Mouse (Mus musculus) MEL (cell line): Measurements from ENCODE around the gene Clec16a. TPM values are rescaled to one million over a fixed set of nuclear protein-coding genes. Genes with fewer than 3 reads are reported as not detected.

Experiments
- DNase-seq: peaks from one replicate; pipeline ENCODE4 v3.0.0; 2011; ENCODE audit warnings: low read depth, low spot score
- H3K27ac ChIP-seq: 2 replicates; pipeline ENCODE4 v1.5.1; 2012; ENCODE audit warnings: low read depth, mild to moderate bottlenecking, control low read depth, low read length, moderate library complexity; ENCODE audit not compliant: control insufficient read depth
- H3K27me3 ChIP-seq, 2 experiments: fragments of 150-350 bp in 1 of 2; sonication (generic) in 1 of 2; 2 replicates each; pipeline ENCODE4 v1.6.1; 2012; ENCODE audit warnings: low read length in 2 of 2, mild to moderate bottlenecking in 2 of 2, improper control_type of control experiment in 1 of 2, moderate library complexity in 1 of 2; ENCODE audit not compliant: insufficient read depth in 2 of 2, control insufficient read depth in 1 of 2
- H3K36me3 ChIP-seq, 2 experiments: 2 replicates each; pipeline ENCODE4 v1.6.1; 2012 to 2014; ENCODE audit warnings: low read length in 2 of 2, improper control_type of control experiment in 1 of 2, inconsistent platforms in 1 of 2, mild to moderate bottlenecking in 1 of 2; ENCODE audit not compliant: insufficient read depth in 2 of 2, control insufficient read depth in 1 of 2
- H3K4me1 ChIP-seq, 2 experiments: fragments of 150-350 bp in 1 of 2; sonication (generic) in 1 of 2; 2 replicates each; pipeline ENCODE4 v1.6.1; 2012; ENCODE audit warnings: low read length in 2 of 2, improper control_type of control experiment in 1 of 2, mild to moderate bottlenecking in 1 of 2; ENCODE audit not compliant: insufficient read depth in 2 of 2, control insufficient read depth in 1 of 2
- H3K4me3 ChIP-seq, 2 experiments: fragments of 150-350 bp in 1 of 2; sonication (generic) in 1 of 2; 2 replicates each; pipeline ENCODE4 v1.5.1; 2012; ENCODE audit warnings: low read depth in 2 of 2, low read length in 2 of 2, mild to moderate bottlenecking in 2 of 2, moderate library complexity in 2 of 2, control low read depth in 1 of 2, improper control_type of control experiment in 1 of 2; ENCODE audit not compliant: control insufficient read depth in 1 of 2, insufficient read depth in 1 of 2
- H3K79me2 ChIP-seq: 2 replicates; pipeline ENCODE4 v1.6.1; 2012; ENCODE audit warnings: mild to moderate bottlenecking, low read length, moderate library complexity; ENCODE audit not compliant: control insufficient read depth, poor library complexity, insufficient read depth
- H3K9ac ChIP-seq: 2 replicates; pipeline ENCODE4 v1.6.1; 2012; ENCODE audit warnings: low read depth, mild to moderate bottlenecking, control low read depth, low read length, moderate library complexity; ENCODE audit not compliant: control insufficient read depth, poor library complexity, severe bottlenecking
- H3K9me3 ChIP-seq: fragments of 150-350 bp; sonication (generic); replicated peaks from 2 replicates; pipeline ENCODE4 v1.6.1; 2012; ENCODE audit warnings: mild to moderate bottlenecking, low read length, improper control_type of control experiment, moderate library complexity; ENCODE audit not compliant: insufficient read depth
- CHD2 ChIP-seq: IDR thresholded peaks from 2 replicates; pipeline ENCODE4 v1.6.1; 2011; ENCODE audit warnings: low read length, improper control_type of control experiment
- CTCF ChIP-seq, 3 experiments: IDR thresholded peaks in 2 of 3; conservative IDR thresholded peaks in 1 of 3; 2 replicates each; pipeline ENCODE4 v1.5.1; 2011 to 2012; ENCODE audit warnings: low read length in 3 of 3, low read depth in 2 of 3, mild to moderate bottlenecking in 2 of 3, improper control_type of control experiment in 1 of 3, inconsistent platforms in 1 of 3, mixed read lengths in 1 of 3, moderate library complexity in 1 of 3; ENCODE audit not compliant: control insufficient read depth in 1 of 3, insufficient read depth in 1 of 3, poor library complexity in 1 of 3, severe bottlenecking in 1 of 3
- ELF1 ChIP-seq: IDR thresholded peaks from 2 replicates; pipeline ENCODE4 v1.6.1; 2014; ENCODE audit warnings: low read depth, mild to moderate bottlenecking, inconsistent platforms, low read length, improper control_type of control experiment, moderate library complexity
- EP300 ChIP-seq, 2 experiments: IDR thresholded peaks; 2 replicates each; pipeline ENCODE4 v1.6.1; 2011; ENCODE audit warnings: improper control_type of control experiment in 2 of 2, low read length in 2 of 2, low read depth in 1 of 2, mild to moderate bottlenecking in 1 of 2
- ETS1 ChIP-seq: IDR thresholded peaks from 2 replicates; pipeline ENCODE4 v1.6.1; 2012; ENCODE audit warnings: low read depth, mild to moderate bottlenecking, inconsistent platforms, low read length, improper control_type of control experiment, moderate library complexity
- GATA1 ChIP-seq: IDR thresholded peaks from 2 replicates; pipeline ENCODE4 v1.6.1; 2011; ENCODE audit warnings: low read depth, low read length, improper control_type of control experiment
- MAX ChIP-seq: IDR thresholded peaks from 2 replicates; pipeline ENCODE4 v1.6.1; 2011; ENCODE audit warnings: low read length, improper control_type of control experiment
- MAZ ChIP-seq: IDR thresholded peaks from 2 replicates; pipeline ENCODE4 v1.6.1; 2012; ENCODE audit warnings: low read depth, mild to moderate bottlenecking, inconsistent platforms, low read length, improper control_type of control experiment
- MEF2A ChIP-seq: IDR thresholded peaks from 2 replicates; pipeline ENCODE4 v1.6.1; 2014; ENCODE audit warnings: low read depth, mild to moderate bottlenecking, inconsistent platforms, low read length, improper control_type of control experiment; ENCODE audit not compliant: poor library complexity, insufficient replicate concordance, severe bottlenecking; ENCODE audit errors: extremely low read depth
- MXI1 ChIP-seq: IDR thresholded peaks from 2 replicates; pipeline ENCODE4 v1.6.1; 2011; ENCODE audit warnings: mild to moderate bottlenecking, low read depth, low read length, improper control_type of control experiment
- MYB ChIP-seq: IDR thresholded peaks from 2 replicates; pipeline ENCODE4 v1.6.1; 2011; ENCODE audit warnings: mild to moderate bottlenecking, low read depth, low read length, improper control_type of control experiment
- MYC ChIP-seq: IDR thresholded peaks from 2 replicates; pipeline ENCODE4 v1.6.1; 2011; ENCODE audit warnings: low read depth, mild to moderate bottlenecking, low read length, improper control_type of control experiment, moderate library complexity
- NELFE ChIP-seq: IDR thresholded peaks from 2 replicates; pipeline ENCODE4 v1.6.1; 2011; ENCODE audit warnings: low read depth, low read length, improper control_type of control experiment
- POLR2A ChIP-seq, 2 experiments: IDR thresholded peaks; 2 replicates each; pipeline ENCODE4 v1.6.1; 2011 to 2012; ENCODE audit warnings: low read length in 2 of 2, mild to moderate bottlenecking in 2 of 2, control low read depth in 1 of 2, improper control_type of control experiment in 1 of 2, low read depth in 1 of 2, moderate library complexity in 1 of 2; ENCODE audit not compliant: control insufficient read depth in 1 of 2, insufficient read depth in 1 of 2, poor library complexity in 1 of 2
- POLR2AphosphoS2 ChIP-seq: IDR thresholded peaks from 2 replicates; pipeline ENCODE4 v1.6.1; 2011; ENCODE audit warnings: low read length, improper control_type of control experiment
- POLR2AphosphoS5 ChIP-seq: IDR thresholded peaks from 2 replicates; pipeline ENCODE4 v1.6.1; 2012; ENCODE audit warnings: low read depth, borderline replicate concordance, mild to moderate bottlenecking, inconsistent platforms, low read length, moderate library complexity, mixed read lengths
- RAD21 ChIP-seq: IDR thresholded peaks from 2 replicates; pipeline ENCODE4 v1.6.1; 2011; ENCODE audit warnings: mild to moderate bottlenecking, low read depth, low read length, improper control_type of control experiment
- RCOR1 ChIP-seq: IDR thresholded peaks from 2 replicates; pipeline ENCODE4 v1.6.1; 2012; ENCODE audit warnings: low read depth, mild to moderate bottlenecking, inconsistent platforms, low read length, improper control_type of control experiment
- SIN3A ChIP-seq: IDR thresholded peaks from 2 replicates; pipeline ENCODE4 v1.6.1; 2012; ENCODE audit warnings: low read length, improper control_type of control experiment, inconsistent platforms
- TBP ChIP-seq: IDR thresholded peaks from 2 replicates; pipeline ENCODE4 v1.8.0; 2011; ENCODE audit warnings: low read depth, low read length, improper control_type of control experiment
- TCF12 ChIP-seq: IDR thresholded peaks from 2 replicates; pipeline ENCODE4 v1.6.1; 2014; ENCODE audit warnings: low read depth, mild to moderate bottlenecking, inconsistent platforms, low read length, improper control_type of control experiment, moderate library complexity
- USF2 ChIP-seq, 2 experiments: IDR thresholded peaks; 2 replicates each; pipeline ENCODE4 v1.6.1; 2011 to 2012; ENCODE audit warnings: improper control_type of control experiment in 2 of 2, low read length in 2 of 2, borderline replicate concordance in 1 of 2, inconsistent platforms in 1 of 2, low read depth in 1 of 2, mild to moderate bottlenecking in 1 of 2; ENCODE audit not compliant: insufficient read depth in 1 of 2
- ZC3H11A ChIP-seq: IDR thresholded peaks from 2 replicates; pipeline ENCODE4 v1.6.1; 2012; ENCODE audit warnings: low read depth, mild to moderate bottlenecking, inconsistent platforms, low read length, improper control_type of control experiment
- ZMIZ1 ChIP-seq: IDR thresholded peaks from 2 replicates; pipeline ENCODE4 v1.6.1; 2012; ENCODE audit warnings: low read depth, mild to moderate bottlenecking, inconsistent platforms, low read length, improper control_type of control experiment, moderate library complexity
- polyA plus RNA-seq, 2 experiments: library from polyadenylated mRNA; stranded (reverse) in 1 of 2; unstranded in 1 of 2; fragments of >175 nt in 1 of 2; fragments of >200 nt in 1 of 2; gene quantifications; 2 replicates each; pipeline versions ENCODE4 v1.2.1 to v1.2.4; 2012; ENCODE audit warnings: low replicate concordance in 2 of 2, low read depth in 1 of 2; ENCODE audit not compliant: insufficient read length in 2 of 2, insufficient read depth in 1 of 2, missing spikeins in 1 of 2
- total RNA-seq: library from RNA; depleted of rRNA; stranded (reverse); fragments of 300-350 nt; gene quantifications from 2 replicates; pipeline ENCODE4 v1.2.3, GENCODE M21; 2012

Gene Clec16a
- total and polyA plus RNA-seq, 3 experiments: 10.4 to 49.3 (median 22.1) TPM

DNA sequence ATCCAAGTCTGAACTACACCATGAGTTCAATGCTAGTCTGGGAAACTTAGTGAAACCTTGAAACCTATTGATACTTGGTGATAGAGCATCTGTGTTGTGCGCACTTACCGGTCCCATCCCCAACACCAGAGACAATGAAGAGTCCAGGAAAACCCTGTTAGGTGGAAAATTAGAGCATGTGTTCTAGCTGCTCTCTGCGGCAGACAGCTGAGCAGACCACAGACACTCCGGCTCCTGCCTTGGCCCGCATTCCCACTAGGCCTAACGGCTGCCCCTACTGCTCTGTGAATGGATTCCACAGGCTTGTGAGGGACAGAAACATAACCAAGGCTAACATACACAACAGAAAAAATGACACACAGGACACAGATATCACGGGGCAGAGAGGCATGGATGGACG is 228.4 kb downstream of the Clec16a start:
- TF ChIP-seq TBP: no peak
- no peak for TF ChIP-seq MYB
- no peak for TF ChIP-seq POLR2AphosphoS2
- TF ChIP-seq CTCF (IDR thresholded peaks at IDR 0.05 in 2 of 3, conservative IDR thresholded peaks at IDR 0.05 in 1 of 3; ENCODE audit: control insufficient read depth in 1 of 3, insufficient read depth in 1 of 3, low read depth in 2 of 3, low read length in 3 of 3, poor library complexity in 1 of 3, severe bottlenecking in 1 of 3): no peak
- TF ChIP-seq GATA1: no peak
- TF ChIP-seq ELF1: no peak
- no peak for TF ChIP-seq USF2 (IDR thresholded peaks at IDR 0.05; ENCODE audit: borderline replicate concordance in 1 of 2, insufficient read depth in 1 of 2, low read depth in 1 of 2, low read length in 2 of 2)
- no peak for TF ChIP-seq MAX
- no peak for TF ChIP-seq MXI1
- TF ChIP-seq MAZ: no peak
- TF ChIP-seq NELFE: no peak
- TF ChIP-seq RCOR1: no peak
- no peak for TF ChIP-seq POLR2A (IDR thresholded peaks at IDR 0.05; ENCODE audit: control insufficient read depth in 1 of 2, insufficient read depth in 1 of 2, low read depth in 1 of 2, low read length in 2 of 2, poor library complexity in 1 of 2)
- TF ChIP-seq CHD2: no peak
- TF ChIP-seq MEF2A: no peak
- TF ChIP-seq ETS1: no peak
- no peak for TF ChIP-seq RAD21
- no peak for TF ChIP-seq TCF12
- no peak for TF ChIP-seq ZMIZ1
- TF ChIP-seq EP300 (IDR thresholded peaks at IDR 0.05; ENCODE audit: low read depth in 1 of 2, low read length in 2 of 2): no peak
- TF ChIP-seq, all 39 proteins: peak for 0
- H3K4me1 ChIP-seq: no peaks in the 10 kb centered on the region

DNA sequence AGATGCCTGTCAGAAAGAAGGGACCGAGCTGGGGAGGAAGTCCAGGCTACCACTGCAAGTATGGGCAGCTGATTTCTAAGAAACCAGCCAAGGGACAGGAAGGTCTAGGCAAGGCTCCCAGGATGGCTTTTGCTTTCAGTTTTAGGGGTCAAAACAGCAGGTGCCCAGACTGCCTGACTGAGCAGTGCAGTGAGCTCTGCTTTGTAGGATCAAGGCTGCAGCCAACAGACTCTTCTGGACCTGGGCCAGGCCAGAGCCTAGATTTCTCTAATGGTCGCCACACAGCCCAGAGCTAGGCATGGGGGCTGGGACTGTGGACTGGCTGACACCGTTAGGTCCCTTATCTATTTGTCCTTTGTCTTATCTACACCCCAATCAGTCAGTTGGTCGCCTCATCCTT is 229.6 kb downstream of the Clec16a start:
- Histone ChIP-seq H3K9me3 (no peaks in the 10 kb centered on the region), H3K4me1 (no peaks in the 10 kb centered on the region), H3K27ac (no peak overlapping the region)

More for the DNA sequence above, 228.4 kb downstream of the Clec16a start:
- no peaks in the 10 kb centered on the region; a peak in 2 of 4 replicates for H3K27me3 ChIP-seq
- no peak overlapping the region for H3K4me3 ChIP-seq
- H3K27ac ChIP-seq: no peak overlapping the region
- no peaks in the 10 kb centered on the region for H3K79me2 ChIP-seq
- no peaks in the 10 kb centered on the region for H3K9me3 ChIP-seq
- no peak for DNase-seq
- H3K36me3 ChIP-seq: no peaks in the 10 kb centered on the region; a peak in 1 of 4 replicates
- H3K9ac ChIP-seq: no peak overlapping the region

More for the DNA sequence above, 229.6 kb downstream of the Clec16a start:
- no peak for DNase-seq
- TF ChIP-seq ZC3H11A (no peak), MYC (no peak), POLR2A (IDR thresholded peaks at IDR 0.05; ENCODE audit: control insufficient read depth in 1 of 2, insufficient read depth in 1 of 2, low read depth in 1 of 2, low read length in 2 of 2, poor library complexity in 1 of 2) (no peak), GATA1 (0 out of 2 replicates have a peak, but pooled peaks have one; percentile 20), POLR2AphosphoS5 (no peak), POLR2AphosphoS2 (no peak), MYB (no peak), SIN3A (no peak)
- H3K79me2 ChIP-seq: no peaks in the 10 kb centered on the region
- no peaks in the 10 kb centered on the region; a peak in 1 of 4 replicates for H3K27me3 ChIP-seq
- no peaks in the 10 kb centered on the region for H3K36me3 ChIP-seq
- H3K9ac ChIP-seq: no peak overlapping the region
- no peak overlapping the region for H3K4me3 ChIP-seq
